Mouse (Mus musculus) limb, embryonic 11.5 days (tissue): ENCODE measurements around the gene Crcp. TPM values are rescaled to one million over a fixed set of nuclear protein-coding genes. Genes with fewer than 3 reads are reported as not detected.
A peak's percentile ranks its signal among the peaks of the same experiment; 100 is the strongest.

ENCODE experiments used
- ATAC-seq: fragments of 200-750 bp; cut with Nextera tagmentation; 2 replicates; pipeline ENCODE4 v1.8.0; 2017; ENCODE audit warnings: low read depth; ENCODE audit not compliant: insufficient number of reproducible peaks, low FRiP score, low TSS enrichment
- DNase-seq: peaks from one replicate; pipeline ENCODE4 v3.0.0-alpha.2; 2015; ENCODE audit warnings: low spot score
- H3K27ac ChIP-seq: fragments of 300-500 bp; sonication (generic); replicated peaks from 2 replicates; pipeline ENCODE4 v1.5.1; 2014; ENCODE audit warnings: low read depth, mild to moderate bottlenecking, low read length
- H3K27me3 ChIP-seq: fragments of 300-500 bp; sonication (generic); 2 replicates; pipeline ENCODE4 v1.6.1; 2014; ENCODE audit warnings: mild to moderate bottlenecking, low read length, mixed read lengths; ENCODE audit not compliant: control insufficient read depth, insufficient read depth
- H3K36me3 ChIP-seq: fragments of 300-500 bp; sonication (generic); 2 replicates; pipeline ENCODE4 v1.6.1; 2014; ENCODE audit warnings: mild to moderate bottlenecking, low read length, moderate library complexity, mixed read lengths; ENCODE audit not compliant: control insufficient read depth, insufficient read depth
- H3K4me1 ChIP-seq: fragments of 300-500 bp; sonication (generic); 2 replicates; pipeline ENCODE4 v1.6.1; 2014; ENCODE audit warnings: low read length, mixed read lengths; ENCODE audit not compliant: control insufficient read depth, insufficient read depth
- H3K4me2 ChIP-seq: fragments of 300-500 bp; sonication (generic); 2 replicates; pipeline ENCODE4 v1.6.1; 2014; ENCODE audit warnings: low read depth, mild to moderate bottlenecking, moderate library complexity; ENCODE audit not compliant: severe bottlenecking
- H3K4me3 ChIP-seq: fragments of 300-500 bp; sonication (generic); 2 replicates; pipeline ENCODE4 v1.5.1; 2014; ENCODE audit warnings: low read depth, low read length
- H3K9ac ChIP-seq: fragments of 300-500 bp; sonication (generic); 2 replicates; pipeline ENCODE4 v1.6.1; 2014; ENCODE audit warnings: mild to moderate bottlenecking, low read length
- H3K9me3 ChIP-seq: fragments of 300-500 bp; sonication (generic); 2 replicates; pipeline ENCODE4 v1.6.1; 2016; ENCODE audit warnings: low read length; ENCODE audit not compliant: control insufficient read depth
- WGBS: fragments of 180-500 bp; shearing (Covaris S2); extraction: QIAGEN DNeasy Blood & Tissue Kit; methylation state at CpG from one replicate; pipeline ENCODE4 v1.1.7; 2014; 5-methylcytosine and 5-hydroxymethylcytosine counted together
- polyA plus RNA-seq: library from polyadenylated mRNA; unstranded; fragments of >200 nt; fragmentation: Nextera tagmentation; extraction: Ambion mirVana; gene quantifications from 2 replicates; pipeline ENCODE4 v1.2.1, GENCODE M21; 2014

Crcp gene
- 29.6 and 30.2 TPM in 2 replicates for polyA plus RNA-seq

DNA sequence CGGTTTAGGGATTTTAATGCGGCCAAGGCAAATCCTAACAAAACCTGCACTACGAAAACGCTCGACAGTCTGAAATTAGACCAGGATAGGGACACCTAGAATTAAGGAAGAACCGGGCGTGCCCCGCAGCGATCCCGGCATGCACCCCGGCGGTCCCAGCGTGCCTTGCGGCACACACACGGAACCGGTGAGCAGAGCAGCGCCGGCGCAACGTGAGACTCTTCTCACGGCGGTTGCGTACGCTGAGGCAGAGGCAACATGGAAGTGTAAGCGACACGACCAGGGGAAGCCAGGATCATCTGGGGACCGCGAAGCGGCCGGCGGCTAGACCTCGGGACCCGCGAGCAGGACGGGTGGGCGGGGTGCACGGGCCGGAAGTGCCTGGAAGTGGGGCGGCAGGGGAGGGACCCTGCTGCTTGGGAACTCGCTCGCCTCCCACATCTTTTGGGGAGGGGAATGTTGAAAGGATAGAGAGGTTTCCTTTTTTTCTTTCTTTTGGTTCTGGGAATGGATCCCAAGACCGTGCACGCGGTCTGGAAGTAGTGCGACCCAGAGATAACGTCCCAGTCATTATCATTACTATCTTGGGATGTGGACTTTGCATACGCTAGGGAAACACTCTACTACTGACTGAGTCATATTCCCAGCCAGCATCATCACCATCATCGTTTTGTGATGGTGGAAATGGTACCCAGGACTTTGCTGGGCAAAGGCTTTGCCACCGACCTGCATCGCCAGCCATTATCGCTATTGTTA is at the start of gene Crcp, which contains the start of gene Asl:
Gene Crcp (plus strand): TSS at position 149 of the 756 bp plus-strand sequence.
Gene Asl (minus strand): TSS at position 106 of the 756 bp plus-strand sequence.
- DNase-seq (peak; percentile 87), ATAC-seq (peak; percentile 77)
- no peaks in the 10 kb centered on the region for H3K36me3 ChIP-seq
- H3K9ac ChIP-seq = peak within 1 kb of the TSS; percentile 85
- H3K4me3 ChIP-seq = peak within 1 kb of the TSS; percentile 81
- H3K4me1 ChIP-seq = no peaks in the 10 kb centered on the region
- 2% methylated on average over 51 of the region's 51 CpGs for WGBS
- no peaks in the 10 kb centered on the region for H3K9me3 ChIP-seq
- H3K4me2 ChIP-seq = peak within 1 kb of the TSS; percentile 80
- no peaks in the 10 kb centered on the region for H3K27me3 ChIP-seq
- peak within 1 kb of the TSS; percentile 90 for H3K27ac ChIP-seq

DNA sequence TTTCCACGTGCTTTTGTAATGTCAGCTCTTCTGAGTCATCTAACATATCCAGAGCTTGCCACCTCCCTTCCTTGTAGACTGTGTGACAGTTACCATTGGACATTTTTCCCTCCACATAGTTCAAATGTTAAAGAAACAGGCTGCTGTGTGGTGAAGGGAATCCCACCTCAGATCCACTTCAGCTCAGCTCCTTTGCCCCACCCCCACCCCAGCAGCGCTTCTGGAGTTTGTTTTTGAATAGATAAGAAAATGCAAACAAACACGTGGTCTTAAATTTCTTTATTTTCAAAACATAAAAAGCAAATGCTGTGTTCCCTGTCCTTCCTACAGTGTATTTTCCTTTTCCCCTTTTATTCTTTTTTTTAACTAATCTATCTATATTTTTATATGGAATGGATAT is 48.9 kb upstream of the Crcp start:
- no peak for ATAC-seq
- Histone ChIP-seq H3K4me2 (no peak overlapping the region), H3K4me3 (no peak overlapping the region), H3K9ac (no peak overlapping the region), H3K9me3 (no peaks in the 10 kb centered on the region), H3K36me3 (peaks cover 2% of the 10 kb centered on the region; the same call in 1 of the 2 replicates), H3K27ac (no peak overlapping the region), H3K4me1 (no peaks in the 10 kb centered on the region), H3K27me3 (no peaks in the 10 kb centered on the region)
- no peak for DNase-seq
- WGBS = 73% methylated on average over 3 of the region's 3 CpGs

DNA sequence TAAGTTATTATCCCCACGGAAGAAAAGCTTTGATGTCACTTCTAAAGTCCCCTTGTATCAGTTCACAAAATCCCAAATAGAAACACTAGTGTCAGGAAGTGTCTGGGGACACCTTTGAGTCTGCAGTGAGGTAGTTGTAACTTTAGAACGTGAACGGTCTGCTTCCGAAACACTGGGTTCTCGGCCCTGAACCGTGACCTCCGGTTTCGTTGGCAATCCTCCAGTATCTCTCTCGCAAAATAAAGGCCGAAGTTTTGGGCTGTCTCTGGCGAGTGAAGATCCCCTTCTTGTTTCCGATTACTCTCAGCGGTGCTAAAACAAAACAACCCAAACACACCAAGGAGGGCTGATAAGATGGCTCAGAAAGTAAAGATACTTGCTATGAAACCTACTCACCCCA is 39.7 kb upstream of the Crcp start:
- DNase-seq (no peak), ATAC-seq (no peak)
- peaks cover 10% of the 10 kb centered on the region for H3K36me3 ChIP-seq
- H3K4me2 ChIP-seq = no peak overlapping the region
- H3K4me1 ChIP-seq = no peaks in the 10 kb centered on the region
- WGBS = 89% methylated on average over 13 of the region's 13 CpGs
- no peaks in the 10 kb centered on the region for H3K27me3 ChIP-seq
- H3K9me3 ChIP-seq = no peaks in the 10 kb centered on the region
- no peak overlapping the region for H3K4me3 ChIP-seq
- no peak overlapping the region for H3K27ac ChIP-seq
- H3K9ac ChIP-seq = no peak overlapping the region

DNA sequence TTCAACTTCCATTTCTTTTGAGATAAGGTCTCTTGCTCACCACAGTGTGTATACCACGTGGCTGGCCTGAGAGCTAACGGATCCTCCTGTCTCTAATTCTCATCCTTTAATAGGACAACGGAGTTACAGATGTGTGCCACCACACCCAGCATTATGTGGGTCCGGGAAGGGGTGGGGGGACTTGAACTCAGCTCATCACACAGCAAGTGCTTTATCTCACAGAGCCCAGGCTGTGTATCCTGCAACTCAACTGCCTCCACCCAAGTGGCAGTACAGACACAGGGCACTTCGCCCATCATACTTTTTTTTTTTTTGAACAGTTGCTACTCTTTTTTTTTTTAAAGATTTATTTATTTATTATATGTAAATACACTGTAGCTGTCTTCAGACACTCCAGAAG is 37.2 kb upstream of the Crcp start:
- no peaks in the 10 kb centered on the region for H3K4me1 ChIP-seq
- 91% methylated on average over 5 of the region's 5 CpGs for WGBS
- H3K9ac ChIP-seq = no peak overlapping the region
- H3K36me3 ChIP-seq = peaks cover 10% of the 10 kb centered on the region
- no peak overlapping the region for H3K27ac ChIP-seq
- H3K4me2 ChIP-seq = no peak overlapping the region
- no peak for ATAC-seq
- H3K9me3 ChIP-seq = no peaks in the 10 kb centered on the region
- H3K4me3 ChIP-seq = no peak overlapping the region
- no peak for DNase-seq
- H3K27me3 ChIP-seq = no peaks in the 10 kb centered on the region

DNA sequence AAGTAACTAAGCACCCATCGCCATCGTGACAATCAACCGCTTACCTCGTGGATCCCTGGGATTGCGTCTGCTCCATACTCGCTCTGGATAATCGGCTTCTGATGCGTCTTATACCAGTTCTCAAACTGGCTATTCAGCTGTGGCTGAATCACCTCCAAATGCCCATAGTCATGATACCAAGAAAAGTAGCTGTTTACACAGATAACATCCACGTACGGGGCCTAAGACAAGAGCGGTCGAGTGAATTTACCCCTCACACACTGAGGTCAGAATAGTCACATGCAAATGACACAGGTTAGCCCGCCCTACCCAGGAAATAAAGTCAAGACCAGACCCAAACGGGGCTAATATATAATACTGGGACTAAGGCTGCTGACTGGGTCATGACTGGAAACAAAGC is 35.7 kb upstream of the Crcp start:
- no peak overlapping the region for H3K4me3 ChIP-seq
- H3K9me3 ChIP-seq = no peaks in the 10 kb centered on the region
- H3K9ac ChIP-seq = no peak overlapping the region
- 95% methylated on average over 14 of the region's 14 CpGs for WGBS
- peaks cover 8% of the 10 kb centered on the region for H3K36me3 ChIP-seq
- no peaks in the 10 kb centered on the region for H3K4me1 ChIP-seq
- DNase-seq (no peak), ATAC-seq (no peak)
- H3K27ac ChIP-seq = no peak overlapping the region
- no peaks in the 10 kb centered on the region for H3K27me3 ChIP-seq
- H3K4me2 ChIP-seq = no peak overlapping the region

DNA sequence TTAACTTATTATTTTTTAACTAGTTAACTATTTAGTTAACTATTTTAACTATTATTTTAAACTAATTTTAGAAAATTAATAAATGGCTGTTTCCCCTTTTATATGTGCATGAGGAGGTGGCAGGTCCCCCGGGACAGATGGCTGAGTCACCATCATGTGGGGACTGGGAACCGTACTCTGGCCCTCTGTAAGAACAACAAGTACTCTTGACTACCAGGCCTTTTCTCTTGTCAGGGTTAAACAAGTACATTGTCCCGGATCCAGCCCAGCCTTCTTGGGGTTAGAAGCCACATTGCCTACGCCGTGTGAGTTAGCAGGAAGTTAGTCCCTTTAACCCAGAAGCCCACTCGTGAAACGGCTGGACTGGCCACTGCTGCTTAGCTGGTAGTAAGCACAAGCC is 34.1 kb upstream of the Crcp start:
- no peak overlapping the region for H3K27ac ChIP-seq
- no peak overlapping the region for H3K4me2 ChIP-seq
- H3K27me3 ChIP-seq = no peaks in the 10 kb centered on the region
- DNase-seq (no peak), ATAC-seq (no peak)
- WGBS = 95% methylated on average over 7 of the region's 7 CpGs
- H3K36me3 ChIP-seq = peaks cover 6% of the 10 kb centered on the region
- no peak overlapping the region for H3K4me3 ChIP-seq
- H3K9ac ChIP-seq = no peak overlapping the region
- no peaks in the 10 kb centered on the region for H3K9me3 ChIP-seq
- H3K4me1 ChIP-seq = no peaks in the 10 kb centered on the region

DNA sequence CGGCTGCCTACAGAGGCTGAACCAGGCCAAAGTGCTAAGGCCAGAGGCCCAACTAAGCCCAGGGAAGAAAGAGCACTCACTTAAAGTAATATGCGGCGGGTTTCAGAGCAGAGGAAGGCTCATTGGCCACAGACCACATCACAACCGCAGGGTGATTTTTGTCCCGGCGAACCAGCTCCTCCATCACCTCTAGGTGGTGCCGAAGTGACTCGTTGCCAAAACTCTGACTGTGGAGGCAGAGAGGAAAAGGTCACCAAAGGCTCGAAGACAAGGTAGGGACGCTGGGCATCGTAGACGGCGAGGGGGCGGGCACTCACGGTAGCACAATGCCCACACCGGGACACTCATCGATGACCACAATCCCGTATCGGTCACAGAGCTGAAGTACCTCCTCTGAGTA is 31.4 kb upstream of the Crcp start:
- H3K9ac ChIP-seq = no peak overlapping the region
- no peak overlapping the region for H3K27ac ChIP-seq
- no peaks in the 10 kb centered on the region for H3K9me3 ChIP-seq
- WGBS = 72% methylated on average over 19 of the region's 19 CpGs
- no peak for DNase-seq
- peaks cover 5% of the 10 kb centered on the region for H3K36me3 ChIP-seq
- H3K4me3 ChIP-seq = no peak overlapping the region
- H3K4me2 ChIP-seq = no peak overlapping the region
- H3K27me3 ChIP-seq = no peaks in the 10 kb centered on the region
- ATAC-seq = no peak
- peaks cover 7% of the 10 kb centered on the region for H3K4me1 ChIP-seq

DNA sequence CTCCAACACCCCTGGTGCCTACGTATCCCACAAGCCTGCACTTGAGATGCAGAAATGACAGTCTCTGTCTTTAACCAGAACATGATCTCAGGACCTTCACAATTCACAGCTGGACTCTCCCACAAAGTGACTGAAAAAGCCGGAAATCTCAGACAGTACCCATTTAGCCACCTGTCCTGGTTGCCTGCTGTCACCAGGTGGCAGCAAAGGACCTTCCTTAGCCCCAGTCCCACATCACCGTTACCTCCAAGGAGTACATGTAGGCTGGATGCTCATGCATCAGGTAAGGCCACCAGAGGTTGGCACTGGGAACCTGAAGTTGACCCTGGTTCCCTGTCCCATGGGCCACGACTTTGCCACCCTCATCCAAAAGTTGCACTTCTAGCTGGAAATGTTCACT is 30.0 kb upstream of the Crcp start:
- H3K9ac ChIP-seq = no peak overlapping the region
- ATAC-seq (no peak), DNase-seq (peak; percentile 76)
- peaks cover 7% of the 10 kb centered on the region for H3K4me1 ChIP-seq
- no peak overlapping the region for H3K27ac ChIP-seq
- H3K9me3 ChIP-seq = no peaks in the 10 kb centered on the region
- H3K4me3 ChIP-seq = no peak overlapping the region
- no peaks in the 10 kb centered on the region for H3K27me3 ChIP-seq
- no peak overlapping the region for H3K4me2 ChIP-seq
- 44% methylated on average over 4 of the region's 4 CpGs for WGBS
- H3K36me3 ChIP-seq = no peaks in the 10 kb centered on the region; the same call in 1 of the 2 replicates
